9 mouse cellular contexts compared by ENCODE assay signal in genomic region chr7:109218130-109218976, GRCm38 (mm10). TPM values are rescaled to one million over a fixed set of nuclear protein-coding genes. Genes with fewer than 3 reads are reported as not detected.
DNase-seq lines count a peak whose midpoint lies in the region; ATAC-seq and TF ChIP-seq lines count a peak whose summit lies in the region.
"Had no signal": no experiment of that assay in that cellular context is flagged by ENCODE, and none has a peak within 500 bp of the region (broad histone marks: within the 10 kb centered on the region; RNA-seq: fewer than 3 reads in every experiment).

No protein-coding gene starts in this region.

- no peak overlapping the region for H3K27ac ChIP-seq in forebrain, embryonic 16.5 days (ENCODE audit: low read length)
- H3K27ac ChIP-seq in hindbrain, embryonic 10.5 days: peak overlapping the region; percentile 77
- H3K27ac ChIP-seq: heart, embryonic 15.5 days had no signal

- TF ChIP-seq CTCF in Patski (IDR thresholded peaks at IDR 0.05): peak; percentile 83

- CTCF ChIA-PET in Patski (lab: Charles Lee): interaction anchor here (0.6 to 2.2 kb wide), 11 partner anchors 18 to 207 kb away, joined by 3 to 9 read pairs (median 3); no protein-coding TSS in a partner anchor

- POLR2A ChIA-PET in Patski (lab: Charles Lee): no interaction called here

- no peak for ATAC-seq in Patski
- peak; percentile 72 for ATAC-seq in forebrain, embryonic 16.5 days

- peaks cover under 1% of the 10 kb centered on the region for H3K27me3 ChIP-seq in Patski
- H3K27me3 ChIP-seq in forebrain, embryonic 16.5 days (replicated peaks; ENCODE audit: control insufficient read depth, insufficient read depth, low read length): peaks cover 13% of the 10 kb centered on the region
- H3K27me3 ChIP-seq in hindbrain, embryonic 10.5 days (ENCODE audit: insufficient read depth, poor library complexity, severe bottlenecking): no peaks in the 10 kb centered on the region
- H3K27me3 ChIP-seq: heart, embryonic 15.5 days had no signal

- DNase-seq in Patski (ENCODE audit: low read depth, low spot score): peak; percentile 10
- DNase-seq in cerebellum, adult 18-20 months: peak; percentile 80 to 86
- DNase-seq in hindbrain, embryonic 10.5 days (ENCODE audit: low spot score): peak; percentile 85
- DNase-seq in layer of hippocampus, adult 8-10 months (ENCODE audit: low spot score in 2 of 2): peak; percentile 54 to 81
- DNase-seq in lung, postnatal 14 days: peak; percentile 81
- peak; percentile 87 for DNase-seq in right cerebral cortex, postnatal 14 days
- peak; percentile 31 to 80 for DNase-seq in urinary bladder, postnatal 4 days (ENCODE audit: low spot score in 2 of 2)

- in situ Hi-C loops in Patski (cut with MboI; ENCODE audit: low pct_unique_long_range_greater_than_20kb): no loop called here

- 87% methylated on average over 2 of the region's 2 CpGs for WGBS in forebrain, embryonic 16.5 days
- 88% methylated on average over 2 of the region's 2 CpGs for WGBS in hindbrain, embryonic 10.5 days

- H3K9ac ChIP-seq in forebrain, embryonic 16.5 days (replicated peaks; ENCODE audit: low read depth, low read length): no peak overlapping the region
- H3K9ac ChIP-seq: heart, embryonic 15.5 days had no signal

- H3K36me3 ChIP-seq in forebrain, embryonic 16.5 days (ENCODE audit: control insufficient read depth, insufficient read depth): no peaks in the 10 kb centered on the region
- no peaks in the 10 kb centered on the region for H3K36me3 ChIP-seq in hindbrain, embryonic 10.5 days
- H3K36me3 ChIP-seq: heart, embryonic 15.5 days had no signal

- H3K4me1 ChIP-seq in forebrain, embryonic 16.5 days (replicated peaks; ENCODE audit: control insufficient read depth, insufficient read depth, low read length): no peaks in the 10 kb centered on the region
- peaks cover 26% of the 10 kb centered on the region for H3K4me1 ChIP-seq in hindbrain, embryonic 10.5 days (replicated peaks)
- H3K4me1 ChIP-seq: heart, embryonic 15.5 days had no signal

- H3K9me3 ChIP-seq in forebrain, embryonic 16.5 days (ENCODE audit: control insufficient read depth, low read length): no peaks in the 10 kb centered on the region
- no peaks in the 10 kb centered on the region for H3K9me3 ChIP-seq in hindbrain, embryonic 10.5 days
- H3K9me3 ChIP-seq: heart, embryonic 15.5 days had no signal

- no peak overlapping the region for H3K4me3 ChIP-seq in forebrain, embryonic 16.5 days (replicated peaks; ENCODE audit: low read length)
- H3K4me3 ChIP-seq in hindbrain, embryonic 10.5 days: no peak overlapping the region
- H3K4me3 ChIP-seq: heart, embryonic 15.5 days had no signal

- H3K4me2 ChIP-seq in forebrain, embryonic 16.5 days (ENCODE audit: low read length): no peak overlapping the region
- H3K4me2 ChIP-seq: heart, embryonic 15.5 days had no signal

RNA-seq across cellular contexts. Expression of gene Lmo1, which starts 43.3 kb away (rescaled TPM):
- polyA plus RNA-seq in Patski (2021): 10.7 TPM
- 64.2 and 82.2 TPM in 2 replicates for polyA plus RNA-seq in forebrain, embryonic 16.5 days (2015; fragmentation: Nextera tagmentation; extraction: Ambion mirVana)
- 26.1 and 37.6 TPM in 2 replicates for polyA plus RNA-seq in hindbrain, embryonic 10.5 days (2016; fragmentation: Nextera tagmentation; extraction: Ambion mirVana)
- total RNA-seq in layer of hippocampus, adult 8-10 months (2022): 10 to 100 TPM; 45.2 to 56.5 (median 52.2) TPM

Comparison
In these comparisons a context has a peak if more than half of its experiments do, and no peak if none do; other contexts are left out.
1. DNase-seq: peak in every context shown above with its lines; median percentile 87 in right cerebral cortex, postnatal 14 days; 85 in hindbrain, embryonic 10.5 days; 83 in cerebellum, adult 18-20 months; 81 in lung, postnatal 14 days; 68 in layer of hippocampus, adult 8-10 months; 56 in urinary bladder, postnatal 4 days; 10 in Patski.